ENCODE assay signal across 8 mouse cellular contexts in the genomic region with DNA sequence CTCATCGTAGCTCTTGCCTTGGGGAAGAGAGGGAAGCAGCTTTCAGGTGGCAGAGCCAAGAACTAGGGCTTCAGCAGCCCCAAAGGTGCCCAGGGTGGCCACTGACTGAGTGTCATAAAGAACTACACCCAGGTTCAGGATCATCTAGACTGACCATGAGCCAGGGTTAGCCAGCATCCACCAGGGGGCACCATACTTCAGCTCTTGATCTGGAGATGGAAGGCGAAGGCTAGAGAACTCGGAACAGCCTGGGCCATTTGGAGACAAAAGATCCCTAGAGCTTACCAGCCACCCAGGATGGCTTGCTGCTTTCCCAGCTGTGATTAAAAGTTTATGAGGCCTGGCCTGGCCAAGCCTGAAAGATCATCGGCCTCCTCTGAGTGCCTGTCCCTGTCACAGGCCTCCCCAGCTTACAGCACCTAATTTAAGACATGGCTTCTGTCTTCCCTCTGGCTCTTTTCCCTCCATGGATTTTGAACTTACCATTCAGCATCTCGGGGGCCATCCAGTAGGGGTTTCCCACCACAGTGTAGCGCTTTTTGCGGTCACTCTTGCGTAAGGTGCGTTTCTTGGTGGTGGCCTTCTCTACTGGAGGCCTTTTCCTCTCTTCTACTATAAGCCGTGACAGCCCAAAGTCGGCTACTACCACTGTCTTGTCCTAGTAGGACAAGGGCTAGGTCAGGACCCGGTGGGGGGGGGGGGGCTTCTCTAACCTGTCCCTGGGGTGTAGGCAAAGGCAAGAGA. TPM values are rescaled to one million over a fixed set of nuclear protein-coding genes. Genes with fewer than 3 reads are reported as not detected.
DNase-seq lines count a peak whose midpoint lies in the region; ATAC-seq and TF ChIP-seq lines count a peak whose summit lies in the region.

No protein-coding gene starts in this region.

- peak; percentile 89 for TF ChIP-seq CTCF in Patski (IDR thresholded peaks at IDR 0.05)

- H3K9me3 ChIP-seq in hindbrain, embryonic 12.5 days (replicated peaks) = no peaks in the 10 kb centered on the region

- peaks cover 87% of the 10 kb centered on the region for H3K36me3 ChIP-seq in hindbrain, embryonic 12.5 days

- no peak overlapping the region for H3K4me2 ChIP-seq in hindbrain, embryonic 12.5 days (replicated peaks)

- CTCF ChIA-PET in Patski (lab: Charles Lee) = interaction anchor here (0.6 to 3.4 kb wide), 20 partner anchors 14 to 114 kb away, joined by 3 to 15 read pairs (median 3); partner anchors contain the start of genes Limk2 and Rnf185

- ATAC-seq in Patski = peak; percentile 75
- ATAC-seq in hindbrain, embryonic 12.5 days (ENCODE audit: low FRiP score) = peak; percentile 67

- peaks cover 17% of the 10 kb centered on the region for H3K4me1 ChIP-seq in hindbrain, embryonic 12.5 days

- DNase-seq in Patski (ENCODE audit: low read depth, low spot score) = peak; percentile 75
- DNase-seq in cerebellum, postnatal 10 days = peak; percentile 96 to 98
- peak; percentile 62 to 79 for DNase-seq in frontal cortex, postnatal 14 days (ENCODE audit: low spot score in 2 of 2)
- peak; percentile 87 for DNase-seq in layer of hippocampus, postnatal 10 days (ENCODE audit: low spot score in 2 of 2)
- DNase-seq in lung, postnatal 10 days = peak; percentile 94
- peak; percentile 76 for DNase-seq in retina, adult 2 months (ENCODE audit: low read depth, low spot score)
- DNase-seq in thymus, postnatal 25 days = peak; percentile 85

- no peak overlapping the region for H3K4me3 ChIP-seq in hindbrain, embryonic 12.5 days

- H3K27me3 ChIP-seq in Patski = no peaks in the 10 kb centered on the region
- H3K27me3 ChIP-seq in hindbrain, embryonic 12.5 days = no peaks in the 10 kb centered on the region

- 0 out of 2 replicates have a peak overlapping the region, but pooled peaks have one; percentile 40 for H3K27ac ChIP-seq in hindbrain, embryonic 12.5 days

- H3K9ac ChIP-seq in hindbrain, embryonic 12.5 days = no peak overlapping the region

- 68% methylated on average over 12 of the region's 12 CpGs for WGBS in hindbrain, embryonic 12.5 days

- in situ Hi-C loops in Patski (cut with MboI; ENCODE audit: low pct_unique_long_range_greater_than_20kb) = loop anchor here (5.0 kb wide), 2 partner anchors 60 to 100 kb away; partner anchors contain the start of gene Limk2

- POLR2A ChIA-PET in Patski (lab: Charles Lee) = interaction anchor here (0.8 kb wide), 1 partner anchor 25 kb away, joined by 3 read pairs; no protein-coding TSS in a partner anchor

RNA-seq across cellular contexts. Expression of gene Pik3ip1, which starts 17.1 kb away (rescaled TPM):
- polyA plus RNA-seq in Patski (2021) = 24.7 TPM
- 19.9 and 22.0 TPM in 2 replicates for polyA plus RNA-seq in hindbrain, embryonic 12.5 days (2016; fragmentation: Nextera tagmentation; extraction: Ambion mirVana)
- total RNA-seq in layer of hippocampus, postnatal 10 days (2021) = 10 to 100 TPM; 27.0 to 27.4 TPM

RNA-seq across cellular contexts. Expression of gene Patz1, which starts 58.6 kb away (rescaled TPM):
- 59.5 TPM for polyA plus RNA-seq in Patski (2021)
- polyA plus RNA-seq in hindbrain, embryonic 12.5 days (2016; fragmentation: Nextera tagmentation; extraction: Ambion mirVana) = 115 and 119 TPM in 2 replicates
- 10 to 100 TPM; 54.0 to 57.7 TPM for total RNA-seq in layer of hippocampus, postnatal 10 days (2021)
